Mouse (Mus musculus) limb, embryonic 12.5 days (tissue): ENCODE measurements around the gene Trmt61a. TPM values are rescaled to one million over a fixed set of nuclear protein-coding genes. Genes with fewer than 3 reads are reported as not detected.
A peak's percentile ranks its signal among the peaks of the same experiment; 100 is the strongest.

ENCODE experiments used
- ATAC-seq: fragments of 200-750 bp; cut with Nextera tagmentation; 2 replicates; pipeline ENCODE4 v1.8.0; 2017; ENCODE audit warnings: low read depth, moderate TSS enrichment; ENCODE audit not compliant: insufficient number of reproducible peaks, insufficient read depth, low FRiP score, low TSS enrichment
- H3K27ac ChIP-seq: fragments of 300-500 bp; sonication (generic); 2 replicates; pipeline ENCODE4 v1.5.1; 2016; ENCODE audit warnings: mild to moderate bottlenecking, moderate library complexity
- H3K27me3 ChIP-seq: fragments of 300-500 bp; sonication (generic); 2 replicates; pipeline ENCODE4 v1.6.1; 2016; ENCODE audit warnings: mild to moderate bottlenecking, moderate library complexity
- H3K36me3 ChIP-seq: fragments of 300-500 bp; sonication (generic); 2 replicates; pipeline ENCODE4 v1.6.1; 2016; ENCODE audit warnings: mild to moderate bottlenecking, moderate library complexity
- H3K4me1 ChIP-seq: fragments of 300-500 bp; sonication (generic); replicated peaks from 2 replicates; pipeline ENCODE4 v1.6.1; 2016
- H3K4me2 ChIP-seq: fragments of 300-500 bp; sonication (generic); 2 replicates; pipeline ENCODE4 v1.6.1; 2016; ENCODE audit warnings: mild to moderate bottlenecking, moderate library complexity
- H3K4me3 ChIP-seq: fragments of 300-500 bp; sonication (generic); replicated peaks from 2 replicates; pipeline ENCODE4 v1.5.1; 2016; ENCODE audit warnings: mild to moderate bottlenecking
- H3K9ac ChIP-seq: fragments of 300-500 bp; sonication (generic); replicated peaks from 2 replicates; pipeline ENCODE4 v1.6.1; 2016; ENCODE audit warnings: mild to moderate bottlenecking, moderate library complexity
- H3K9me3 ChIP-seq: fragments of 300-500 bp; sonication (generic); 2 replicates; pipeline ENCODE4 v1.6.1; 2016; ENCODE audit warnings: mild to moderate bottlenecking, moderate library complexity
- WGBS: fragments of 180-500 bp; shearing (Covaris S2); methylation state at CpG from one replicate; pipeline ENCODE4 v1.1.7; 2016; 5-methylcytosine and 5-hydroxymethylcytosine counted together
- polyA plus RNA-seq: library from polyadenylated mRNA; unstranded; fragments of >200 nt; fragmentation: Nextera tagmentation; extraction: Ambion mirVana; gene quantifications from 2 replicates; pipeline ENCODE4 v1.2.1, GENCODE M21; 2016

Gene Trmt61a
- polyA plus RNA-seq, 1 experiment from 2014 or later, result 10.4 TPM

- Histone ChIP-seq H3K4me2 (no peak overlapping the region), H3K4me1 (peaks cover 27% of the 10 kb centered on the region), H3K36me3 (peaks cover 13% of the 10 kb centered on the region), H3K9me3 (no peaks in the 10 kb centered on the region), H3K27me3 (peaks cover 15% of the 10 kb centered on the region), H3K4me3 (no peak overlapping the region), H3K9ac (no peak overlapping the region), H3K27ac (0 out of 2 replicates have a peak overlapping the region, but pooled peaks have one; percentile 25)
- ATAC-seq, result no peak
- WGBS, result 82% methylated on average over 13 of the region's 13 CpGs
Observed at GRCm38 (mm10) chr12:111665041-111665880, 12.6 kb upstream of the Trmt61a start.

- ATAC-seq, result no peak
- H3K4me2 ChIP-seq, result no peak overlapping the region
- 77% methylated on average over 13 of the region's 13 CpGs for WGBS
- no peak overlapping the region for H3K4me3 ChIP-seq
- H3K9me3 ChIP-seq, result no peaks in the 10 kb centered on the region
- no peak overlapping the region for H3K27ac ChIP-seq
- H3K36me3 ChIP-seq, result peaks cover 10% of the 10 kb centered on the region
- H3K9ac ChIP-seq, result no peak overlapping the region
- H3K4me1 ChIP-seq, result peaks cover 38% of the 10 kb centered on the region
- H3K27me3 ChIP-seq, result peaks cover 27% of the 10 kb centered on the region
Observed at GRCm38 (mm10) chr12:111666380-111666779, 11.5 kb upstream of the Trmt61a start.

GRCm38 (mm10) chr12:111667421-111667820 is 10.5 kb upstream of the Trmt61a start:
- H3K36me3 ChIP-seq, result peaks cover under 1% of the 10 kb centered on the region; the same call in 1 of the 2 replicates
- no peak for ATAC-seq
- WGBS, result 87% methylated on average over 5 of the region's 5 CpGs
- no peak overlapping the region for H3K27ac ChIP-seq
- H3K4me2 ChIP-seq, result no peak overlapping the region
- peaks cover 47% of the 10 kb centered on the region for H3K4me1 ChIP-seq
- H3K4me3 ChIP-seq, result no peak overlapping the region
- no peak overlapping the region for H3K9ac ChIP-seq
- peaks cover 37% of the 10 kb centered on the region for H3K27me3 ChIP-seq
- H3K9me3 ChIP-seq, result no peaks in the 10 kb centered on the region

- H3K27me3 ChIP-seq, result peaks cover 48% of the 10 kb centered on the region
- H3K9ac ChIP-seq, result peak overlapping the region; percentile 48; the same call in 1 of the 2 replicates
- H3K27ac ChIP-seq, result peak overlapping the region; percentile 70; the same call in 1 of the 2 replicates
- WGBS, result 0% methylated on average over 8 of the region's 8 CpGs
- H3K9me3 ChIP-seq, result no peaks in the 10 kb centered on the region
- peak overlapping the region; percentile 55 for H3K4me2 ChIP-seq
- H3K4me3 ChIP-seq, result peak overlapping the region; percentile 27
- no peaks in the 10 kb centered on the region for H3K36me3 ChIP-seq
- peak; percentile 53 for ATAC-seq
- H3K4me1 ChIP-seq, result peaks cover 48% of the 10 kb centered on the region
Observed at GRCm38 (mm10) chr12:111668457-111668912, 9.4 kb upstream of the Trmt61a start.

- H3K4me3 ChIP-seq, result 0 out of 2 replicates have a peak overlapping the region, but pooled peaks have one; percentile 27
- no peaks in the 10 kb centered on the region for H3K36me3 ChIP-seq
- H3K27ac ChIP-seq, result peak overlapping the region; percentile 70; the same call in 1 of the 2 replicates
- H3K27me3 ChIP-seq, result peaks cover 55% of the 10 kb centered on the region
- peak overlapping the region; percentile 48; the same call in 1 of the 2 replicates for H3K9ac ChIP-seq
- WGBS, result 66% methylated on average over 23 of the region's 23 CpGs
- H3K4me1 ChIP-seq, result peaks cover 41% of the 10 kb centered on the region
- no peak for ATAC-seq
- no peaks in the 10 kb centered on the region for H3K9me3 ChIP-seq
- peak overlapping the region; percentile 55 for H3K4me2 ChIP-seq
Observed at GRCm38 (mm10) chr12:111669000-111669788, 8.7 kb upstream of the Trmt61a start.

GRCm38 (mm10) chr12:111669961-111670360 is 7.9 kb upstream of the Trmt61a start:
- 55% methylated on average over 8 of the region's 8 CpGs for WGBS

GRCm38 (mm10) chr12:111670371-111670971 is 7.4 kb upstream of the Trmt61a start:
- H3K4me3 ChIP-seq, result peak overlapping the region; percentile 56
- no peaks in the 10 kb centered on the region for H3K9me3 ChIP-seq
- peaks cover 65% of the 10 kb centered on the region for H3K27me3 ChIP-seq
- peak overlapping the region; percentile 95 for H3K4me2 ChIP-seq
- peaks cover 37% of the 10 kb centered on the region for H3K4me1 ChIP-seq
- H3K27ac ChIP-seq, result no peak overlapping the region
- no peaks in the 10 kb centered on the region for H3K36me3 ChIP-seq
- no peak overlapping the region for H3K9ac ChIP-seq
- no peak for ATAC-seq
- 6% methylated on average over 28 of the region's 29 CpGs for WGBS

More at GRCm38 (mm10) chr12:111669961-111670360, 7.9 kb upstream of the Trmt61a start:
- H3K4me3 ChIP-seq, result peak overlapping the region; percentile 56
- peaks cover 37% of the 10 kb centered on the region for H3K4me1 ChIP-seq
- H3K9me3 ChIP-seq, result no peaks in the 10 kb centered on the region
- H3K27ac ChIP-seq, result no peak overlapping the region
- H3K36me3 ChIP-seq, result no peaks in the 10 kb centered on the region
- peaks cover 60% of the 10 kb centered on the region for H3K27me3 ChIP-seq
- peak overlapping the region; percentile 95; the same call in 1 of the 2 replicates for H3K4me2 ChIP-seq
- no peak for ATAC-seq
- H3K9ac ChIP-seq, result no peak overlapping the region

- Histone ChIP-seq H3K4me3 (peak overlapping the region; percentile 56), H3K4me1 (peaks cover 37% of the 10 kb centered on the region), H3K36me3 (no peaks in the 10 kb centered on the region), H3K9me3 (no peaks in the 10 kb centered on the region), H3K4me2 (peak overlapping the region; percentile 95), H3K9ac (peak overlapping the region; percentile 53), H3K27me3 (peaks cover 70% of the 10 kb centered on the region), H3K27ac (0 out of 2 replicates have a peak overlapping the region, but pooled peaks have one; percentile 4)
- ATAC-seq, result no peak; the same call in 1 of the 2 replicates
- under 1% methylated on average over 35 of the region's 35 CpGs for WGBS
Observed at GRCm38 (mm10) chr12:111670976-111671375, 6.9 kb upstream of the Trmt61a start.

GRCm38 (mm10) chr12:111671431-111671902 is 6.4 kb upstream of the Trmt61a start:
- under 1% methylated on average over 34 of the region's 34 CpGs for WGBS
- peaks cover 37% of the 10 kb centered on the region for H3K4me1 ChIP-seq
- H3K27me3 ChIP-seq, result peaks cover 72% of the 10 kb centered on the region
- no peaks in the 10 kb centered on the region for H3K36me3 ChIP-seq
- H3K4me2 ChIP-seq, result peak overlapping the region; percentile 95
- ATAC-seq, result peak; percentile 9; the same call in 1 of the 2 replicates
- H3K9me3 ChIP-seq, result no peaks in the 10 kb centered on the region
- peak overlapping the region; percentile 53 for H3K9ac ChIP-seq
- no peak overlapping the region for H3K27ac ChIP-seq
- peak overlapping the region; percentile 56 for H3K4me3 ChIP-seq

- peak within 1 kb of the TSS; percentile 56 for H3K4me3 ChIP-seq
- H3K9me3 ChIP-seq, result no peaks in the 10 kb centered on the region
- peak within 1 kb of the TSS; percentile 95 for H3K4me2 ChIP-seq
- H3K4me1 ChIP-seq, result peaks cover 39% of the 10 kb centered on the region
- 1% methylated on average over 31 of the region's 31 CpGs for WGBS
- H3K9ac ChIP-seq, result peak within 1 kb of the TSS; percentile 53
- H3K27ac ChIP-seq, result no peak within 1 kb of the TSS
- peaks cover 72% of the 10 kb centered on the region for H3K27me3 ChIP-seq
- H3K36me3 ChIP-seq, result no peaks in the 10 kb centered on the region
- ATAC-seq, result peak; percentile 61
Observed at GRCm38 (mm10) chr12:111672176-111672575, 5.7 kb upstream of the Trmt61a start, which contains the start of gene Ckb. Gene Ckb (minus strand): TSS chr12:111672338.
